Mouse (Mus musculus): ENCODE results near the gene Crtc1.

Crtc1 gene

GRCm38 (mm10) chr8:70439055-70439847 lies at the start of gene Crtc1:
Gene Crtc1, minus strand, starts transcription at chr8:70439579.
- DNase-seq (ENCODE audit: low read depth, low spot score), result peak; percentile 97

DNA sequence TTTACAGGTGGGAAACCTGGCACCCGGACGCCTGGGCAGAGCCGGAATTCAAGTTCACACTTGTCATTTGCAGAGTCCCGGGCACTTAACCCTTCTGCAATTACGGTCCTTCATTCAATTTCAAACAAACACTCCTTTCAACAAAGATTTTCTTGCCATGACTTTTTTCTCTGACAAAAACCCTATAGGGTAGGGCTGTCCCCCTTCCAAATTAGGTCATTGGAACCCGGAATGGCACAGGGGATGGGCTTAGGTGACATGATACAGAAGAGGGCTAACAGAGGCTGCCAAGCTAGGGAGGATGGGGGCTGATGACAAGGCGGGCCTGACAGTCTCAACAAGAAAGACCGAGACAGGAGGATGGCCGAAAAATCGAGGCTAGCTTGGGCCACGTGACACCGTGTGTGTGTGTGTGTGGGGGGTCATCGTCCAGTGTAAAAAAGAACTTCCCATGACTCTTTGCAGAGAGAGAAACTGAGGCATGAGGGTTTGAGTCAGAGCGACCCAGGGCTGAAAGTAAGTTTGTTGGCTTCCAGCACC lies 49.6 kb upstream of the Crtc1 start:
- peak; percentile 24 for DNase-seq (ENCODE audit: low read depth, low spot score)

- DNase-seq (ENCODE audit: low read depth, low spot score), result peak; percentile 39
Observed at GRCm38 (mm10) chr8:70487993-70488796, 48.8 kb upstream of the Crtc1 start.

GRCm38 (mm10) chr8:70486941-70487520 lies 47.7 kb upstream of the Crtc1 start, which contains the start of gene Tmem59l:
Gene Tmem59l, minus strand, starts transcription at chr8:70487358.
- DNase-seq (ENCODE audit: low read depth, low spot score), result no peak

DNA sequence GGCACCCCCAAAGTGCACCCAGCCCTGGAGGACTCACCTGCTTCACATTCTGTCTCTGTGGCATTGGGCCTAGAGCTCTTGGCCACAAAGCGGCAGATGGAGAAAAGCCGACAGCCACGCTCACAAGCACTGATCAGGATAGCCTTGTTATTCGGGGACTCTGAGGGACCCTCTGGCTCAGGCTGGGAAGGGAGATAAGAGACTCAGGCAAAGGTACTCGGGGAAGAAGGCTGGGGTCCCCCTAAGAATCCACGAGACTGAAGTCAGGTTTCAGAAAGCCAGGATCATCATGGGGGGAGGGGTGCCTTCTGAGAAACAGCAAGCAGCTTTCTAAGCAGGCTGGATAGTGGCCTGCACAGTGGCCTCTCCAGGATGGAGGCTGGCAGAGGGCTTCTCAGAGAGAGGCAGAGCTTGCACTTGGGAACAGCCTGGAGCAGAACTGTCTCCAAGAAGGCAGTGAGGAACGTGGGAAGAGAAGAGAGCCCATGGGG lies 46.9 kb upstream of the Crtc1 start:
- no peak for DNase-seq (ENCODE audit: low read depth, low spot score)

DNA sequence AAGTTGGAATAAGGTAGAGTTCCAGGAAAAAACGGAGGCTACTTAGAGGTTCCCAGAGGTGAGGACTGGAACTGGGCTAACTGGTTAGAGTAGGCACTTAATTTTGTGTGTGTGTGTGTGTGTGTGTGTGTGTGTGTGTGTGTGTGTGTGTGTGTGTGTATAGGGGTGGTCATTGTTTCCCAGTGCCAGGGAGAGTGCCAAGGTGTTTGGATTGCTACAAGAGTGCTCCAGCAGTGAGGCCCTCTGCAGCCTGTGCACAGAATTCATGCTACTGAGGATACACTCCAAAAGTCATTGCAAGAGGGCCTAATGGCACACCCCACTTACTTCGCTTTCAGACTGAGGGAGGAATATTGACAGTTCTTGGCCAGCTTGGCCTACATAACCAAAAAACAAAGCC lies 43.6 kb upstream of the Crtc1 start:
- no peak for DNase-seq (ENCODE audit: low read depth, low spot score)

DNA sequence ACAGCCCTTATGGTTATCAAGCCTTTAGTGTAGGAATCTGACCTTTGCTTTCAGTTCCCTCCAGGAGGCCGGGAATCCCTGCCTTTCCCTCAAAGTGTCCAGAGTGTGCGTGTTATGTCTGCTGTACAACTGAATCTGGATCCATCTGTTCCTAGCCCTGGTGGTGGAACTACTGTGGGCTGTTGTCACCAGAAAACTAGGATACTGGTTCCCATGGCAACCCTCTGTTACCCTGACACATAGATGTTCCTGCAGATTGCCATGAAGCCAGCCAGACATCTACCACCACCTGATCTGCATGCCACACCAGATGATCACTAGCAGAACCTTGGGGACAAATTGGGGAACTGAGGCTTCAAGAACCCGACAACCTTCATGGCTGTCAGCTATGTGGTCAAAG lies 42.5 kb upstream of the Crtc1 start:
- no peak for DNase-seq (ENCODE audit: low read depth, low spot score)

GRCm38 (mm10) chr8:70477269-70477982 lies 38.0 kb upstream of the Crtc1 start:
- peak; percentile 98 for DNase-seq (ENCODE audit: low read depth, low spot score)

GRCm38 (mm10) chr8:70476333-70477268 lies 37.2 kb upstream of the Crtc1 start, which contains the start of gene Klhl26:
Gene Klhl26, minus strand, starts transcription at chr8:70476968.
- DNase-seq (ENCODE audit: low read depth, low spot score), result peak; percentile 98

- DNase-seq (ENCODE audit: low read depth, low spot score), result no peak
Observed at GRCm38 (mm10) chr8:70471856-70472255, 32.5 kb upstream of the Crtc1 start.

GRCm38 (mm10) chr8:70469938-70470337 lies 30.6 kb upstream of the Crtc1 start:
- no peak for DNase-seq (ENCODE audit: low read depth, low spot score)

- DNase-seq (ENCODE audit: low read depth, low spot score), result no peak
Observed at GRCm38 (mm10) chr8:70469295-70469916, 30.0 kb upstream of the Crtc1 start.

GRCm38 (mm10) chr8:70468733-70469132 lies 29.4 kb upstream of the Crtc1 start:
- DNase-seq (ENCODE audit: low read depth, low spot score), result no peak

DNA sequence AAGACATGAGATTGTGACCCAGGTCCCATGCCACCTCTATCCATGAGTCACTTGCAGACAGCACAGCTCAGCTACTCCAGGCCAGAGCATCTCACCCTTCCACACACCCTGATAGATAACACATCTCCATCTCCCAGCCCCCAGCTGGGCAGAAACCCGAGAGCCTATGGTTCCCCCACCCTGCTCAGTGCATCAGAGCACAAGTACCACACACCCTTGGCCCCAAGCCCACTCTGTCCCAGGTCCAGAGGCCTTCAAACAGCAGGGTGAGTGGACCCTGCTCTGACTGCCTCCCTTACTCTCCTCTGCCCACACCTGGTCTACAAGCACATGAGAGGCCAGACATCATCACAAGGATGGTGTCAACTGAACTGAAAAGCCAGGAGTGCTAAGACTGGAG lies 28.5 kb upstream of the Crtc1 start:
- DNase-seq (ENCODE audit: low read depth, low spot score), result no peak

- DNase-seq (ENCODE audit: low read depth, low spot score), result no peak
Observed at GRCm38 (mm10) chr8:70467229-70467725, 27.9 kb upstream of the Crtc1 start.

DNA sequence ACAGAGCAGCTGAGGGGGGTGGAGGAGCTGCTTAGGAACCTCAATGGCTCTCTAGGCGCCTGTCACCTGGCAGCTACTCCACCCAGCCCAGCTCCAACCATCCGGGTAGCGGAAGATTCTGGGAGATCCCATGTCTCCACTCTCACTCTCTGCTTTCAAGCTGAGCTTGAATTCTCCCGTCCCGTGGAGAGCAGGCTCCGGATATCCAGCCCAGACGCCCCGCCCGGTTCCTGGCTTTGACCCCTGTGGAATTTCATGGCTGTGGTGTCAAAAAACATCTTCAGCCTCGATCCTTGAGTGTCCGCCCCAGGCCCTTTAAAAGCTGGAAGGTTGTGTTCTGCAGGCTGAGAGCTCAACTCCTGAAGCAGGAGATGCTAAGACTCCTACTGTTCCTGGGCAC lies 27.4 kb upstream of the Crtc1 start:
- DNase-seq (ENCODE audit: low read depth, low spot score), result no peak

- DNase-seq (ENCODE audit: low read depth, low spot score), result no peak
Observed at GRCm38 (mm10) chr8:70466305-70466704, 26.9 kb upstream of the Crtc1 start.

GRCm38 (mm10) chr8:70465701-70466100 lies 26.3 kb upstream of the Crtc1 start:
- no peak for DNase-seq (ENCODE audit: low read depth, low spot score)

GRCm38 (mm10) chr8:70464162-70464561 lies 24.8 kb upstream of the Crtc1 start:
- DNase-seq (ENCODE audit: low read depth, low spot score), result no peak
